Mouse (Mus musculus): ENCODE data around the gene Hspa1a.
A peak's percentile ranks its signal among the peaks of the same experiment; 100 is the strongest.
"Not testable (repeated sequence)": the region's sequence is repeated elsewhere in the genome, so short reads cannot be mapped to it uniquely, and the experiment has no call there.

Gene Hspa1a

DNA sequence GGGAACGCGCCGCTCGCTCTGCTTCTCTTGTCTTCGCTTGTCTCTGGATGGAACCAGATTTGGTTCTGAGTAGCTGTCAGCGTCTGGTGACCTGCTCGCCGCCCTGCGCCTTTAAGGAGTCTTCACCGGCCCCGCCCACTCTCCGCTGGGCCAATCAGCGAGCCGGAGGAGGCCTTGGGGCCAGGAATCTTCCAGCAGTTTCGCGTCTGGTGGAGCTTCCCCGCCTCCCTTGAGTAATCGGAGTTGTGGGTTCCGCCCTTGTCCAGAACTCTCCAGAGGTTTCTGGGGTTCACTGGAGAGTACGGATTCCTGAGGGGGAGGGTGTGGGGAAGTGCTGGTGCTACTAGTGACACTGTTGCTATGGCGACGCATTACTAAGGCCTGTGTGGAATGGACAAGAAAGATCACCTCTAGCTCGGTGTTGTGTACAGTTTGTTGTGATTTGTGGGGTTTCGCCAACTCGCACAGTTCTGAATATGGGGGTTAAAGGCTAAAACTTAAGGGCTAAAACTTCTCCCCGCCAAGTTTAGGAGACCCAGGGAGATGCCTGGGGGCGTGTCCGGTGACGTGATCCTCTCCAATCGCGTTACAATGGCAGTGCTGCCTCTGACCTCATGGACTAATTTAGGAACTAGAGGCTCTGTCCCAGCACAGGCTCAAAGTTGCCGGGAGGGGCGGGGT, at the start of gene Hspa1a, which contains the start of gene Hspa1l:
Gene Hspa1a, minus strand, starts transcription at position 88 of the 681 bp plus-strand sequence.
Gene Hspa1l, plus strand, starts transcription at position 635 of the 681 bp plus-strand sequence.
- DNase-seq, result peak; percentile 91

DNA sequence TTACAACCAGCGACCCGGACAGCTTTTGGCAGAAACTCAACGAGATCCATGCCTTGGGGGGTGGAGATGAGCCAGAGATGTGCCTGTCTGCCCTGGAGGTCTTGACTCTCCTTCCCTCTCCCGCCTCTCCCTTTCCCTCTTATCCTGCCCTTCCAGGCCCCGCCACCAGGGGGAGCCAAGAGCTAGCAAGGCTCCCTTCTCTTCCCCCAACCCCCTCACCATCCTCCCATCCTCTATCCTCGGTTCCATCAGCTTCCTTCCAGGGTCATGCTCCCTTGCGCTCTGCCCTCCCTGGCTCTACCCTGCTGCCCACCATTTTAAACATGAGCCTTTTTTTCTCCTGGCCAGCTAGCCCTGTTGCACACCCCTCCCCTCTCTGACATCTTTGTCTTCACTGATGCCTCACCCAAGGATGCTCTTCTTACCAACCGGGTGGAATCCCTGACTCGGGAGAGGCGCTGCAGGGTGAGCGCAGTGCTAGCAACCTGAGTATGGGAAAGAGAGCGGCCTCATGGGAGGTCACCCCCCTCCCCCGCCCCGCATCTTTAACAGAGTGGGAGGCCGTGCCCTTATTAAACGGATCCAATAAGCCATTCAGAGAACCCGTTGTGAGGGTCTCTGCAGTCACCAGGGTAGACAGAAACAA, 49.3 kb upstream of the Hspa1a start:
- DNase-seq, result peak; percentile 90

DNA sequence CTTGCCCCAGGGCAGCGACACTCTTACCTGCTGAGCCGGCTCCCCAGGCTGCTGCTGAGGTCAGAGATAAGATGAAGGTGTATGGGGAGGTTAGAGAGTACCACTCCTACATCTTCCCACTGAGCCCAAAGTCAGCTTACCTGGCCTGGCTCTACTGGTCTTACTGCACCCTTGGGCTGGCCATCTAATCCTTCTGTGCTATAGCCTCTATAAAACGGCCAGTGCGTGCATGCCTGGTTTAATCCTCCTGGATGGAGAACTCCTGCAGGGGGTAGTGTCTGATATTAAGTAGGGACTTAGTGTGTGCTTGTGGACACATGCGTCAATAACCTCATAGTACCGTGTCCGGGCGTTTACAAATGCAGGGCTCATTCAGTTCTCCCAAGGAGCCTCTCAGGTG, 48.6 kb upstream of the Hspa1a start:
- DNase-seq, result no peak

DNA sequence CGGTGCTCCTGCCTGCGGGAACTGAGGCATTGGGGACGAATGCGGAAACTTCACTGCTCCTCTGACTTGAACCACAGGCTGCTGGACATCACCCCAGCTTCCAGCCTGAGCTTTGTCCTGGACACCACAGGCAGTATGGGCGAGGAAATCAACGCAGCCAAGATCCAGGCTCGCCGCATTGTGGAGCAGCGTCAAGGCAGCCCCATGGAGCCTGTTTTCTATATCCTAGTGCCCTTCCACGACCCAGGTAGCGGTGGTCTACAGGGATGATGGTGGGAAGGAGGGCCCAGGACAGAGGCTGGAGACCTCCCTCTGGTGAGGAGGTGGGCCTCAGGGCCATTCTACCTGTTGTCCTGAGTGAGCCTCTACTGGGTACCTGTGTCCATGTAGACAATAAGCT, 47.9 kb upstream of the Hspa1a start:
- DNase-seq, result no peak

DNA sequence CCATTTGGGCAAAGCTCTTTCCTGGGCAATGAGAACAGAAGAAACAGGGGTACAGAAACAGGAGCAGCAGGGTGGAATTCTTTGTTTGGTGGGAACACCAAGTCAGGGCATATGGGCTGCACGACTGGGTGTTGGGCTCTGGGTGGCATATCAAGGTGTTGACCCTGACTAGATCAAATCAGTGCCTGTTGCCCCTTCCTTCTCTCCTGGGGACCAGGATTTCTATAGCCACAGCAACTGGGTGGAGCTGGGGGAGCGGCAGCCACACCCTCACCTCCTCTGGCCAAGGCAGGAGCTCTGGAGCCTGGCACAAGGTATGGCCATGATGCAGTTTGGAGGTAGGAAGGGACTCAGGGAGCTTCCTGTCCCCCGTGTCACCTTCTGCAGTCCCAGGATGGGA, 46.2 kb upstream of the Hspa1a start:
- DNase-seq, result no peak

DNA sequence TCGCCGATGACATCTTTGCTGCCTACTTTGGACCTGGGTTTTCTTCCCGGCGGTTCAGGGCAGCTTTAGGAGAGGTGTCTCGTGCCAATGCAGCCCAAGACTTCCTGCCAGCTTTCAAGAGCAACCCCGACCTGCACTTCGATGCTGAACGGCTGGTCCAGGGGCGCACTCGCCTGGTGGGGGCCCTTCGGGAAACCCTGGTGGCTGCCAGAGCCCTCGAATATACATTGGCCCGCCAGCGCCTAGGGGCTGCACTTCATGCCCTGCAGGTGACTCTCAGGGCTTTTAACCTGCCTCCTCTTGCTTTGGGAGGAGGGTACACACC, 45.7 kb upstream of the Hspa1a start:
- no peak for DNase-seq

DNA sequence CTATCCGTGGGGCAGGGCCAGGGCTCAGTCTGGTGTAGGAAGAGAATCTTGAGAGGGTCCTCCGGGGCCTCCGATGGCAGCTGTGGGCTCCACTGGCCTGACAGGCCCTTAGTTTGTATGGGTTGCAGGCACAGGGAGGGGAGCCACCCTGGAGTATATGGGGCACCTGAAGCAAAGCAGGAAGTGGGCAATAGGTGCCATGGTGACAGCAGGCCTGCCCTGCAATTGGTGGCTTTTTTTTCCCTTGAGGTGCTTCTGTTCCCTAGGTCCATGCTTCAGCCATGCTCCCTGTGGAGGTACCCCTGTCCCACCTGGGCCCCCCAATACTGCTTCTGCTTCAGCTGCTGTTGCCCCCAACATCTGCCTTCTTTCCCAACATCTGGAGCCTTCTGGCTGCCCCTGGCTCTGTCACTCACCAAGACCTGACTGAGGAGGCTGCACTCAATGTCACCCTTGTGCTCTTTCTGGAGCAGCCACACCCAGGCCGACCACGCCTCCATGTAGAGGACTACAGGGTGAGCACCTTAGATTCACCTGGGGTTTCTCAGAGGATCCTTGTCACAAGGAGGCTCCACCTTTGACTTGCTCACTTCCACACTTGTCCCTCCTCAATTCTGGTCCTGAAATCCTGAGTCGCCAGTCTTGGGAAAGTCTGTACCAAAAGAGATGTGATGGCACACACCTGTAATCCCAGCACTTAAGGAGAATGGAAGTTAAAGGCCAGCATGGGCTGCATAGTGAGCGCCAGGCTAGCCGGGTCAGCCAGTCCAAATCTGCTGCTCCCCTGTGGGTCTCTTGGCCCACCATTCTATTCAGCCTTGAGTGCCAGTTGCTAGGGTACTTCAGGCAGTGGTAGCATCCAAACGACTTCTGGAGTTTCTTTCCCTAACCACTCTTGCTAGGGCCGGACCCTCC, 45.1 kb upstream of the Hspa1a start:
- no peak for DNase-seq

DNA sequence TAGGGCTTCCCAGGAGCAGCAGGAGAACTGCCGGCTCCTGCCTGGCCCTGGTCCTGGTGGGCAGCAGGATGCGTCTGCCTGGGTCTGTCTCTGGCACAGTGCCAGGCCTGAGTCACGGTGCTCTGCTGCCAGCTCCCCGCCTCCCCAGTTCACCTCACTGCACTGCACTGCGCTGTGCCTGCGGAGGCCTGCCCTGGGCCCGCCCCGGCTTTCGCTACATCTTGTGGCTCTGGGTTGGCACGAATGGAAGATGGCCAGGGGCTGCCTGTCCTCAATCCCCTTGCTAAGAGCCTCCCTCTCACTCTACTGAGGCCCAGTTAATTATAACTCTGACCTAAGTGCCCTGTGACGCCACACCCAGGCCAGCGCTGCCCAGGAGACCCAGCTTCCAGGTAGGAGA, 44.4 kb upstream of the Hspa1a start, which contains the start of gene Vwa7:
Gene Vwa7, plus strand, starts transcription at position 204 of the 400 bp plus-strand sequence.
- DNase-seq, result peak; percentile 46

DNA sequence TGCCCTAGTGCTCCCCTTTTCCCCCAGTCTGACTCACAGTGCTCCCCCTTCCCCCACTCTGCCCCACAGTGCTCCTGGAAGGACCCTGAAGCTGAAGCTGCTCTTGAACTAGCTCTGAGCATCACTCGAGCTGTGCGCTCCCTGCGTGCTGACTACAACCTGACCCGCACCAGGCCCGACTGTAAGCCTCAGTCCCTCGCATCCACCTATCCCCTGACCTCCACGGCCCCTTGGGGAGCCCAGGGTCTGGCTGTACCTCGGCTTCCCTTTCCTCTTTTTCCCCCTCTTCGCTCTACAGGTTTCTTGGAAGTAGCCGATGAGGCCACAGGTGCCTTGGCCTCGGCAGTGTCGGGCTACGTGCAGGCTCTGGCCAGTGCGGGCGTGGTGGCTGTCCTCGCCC, 43.3 kb upstream of the Hspa1a start:
- no peak for DNase-seq

DNA sequence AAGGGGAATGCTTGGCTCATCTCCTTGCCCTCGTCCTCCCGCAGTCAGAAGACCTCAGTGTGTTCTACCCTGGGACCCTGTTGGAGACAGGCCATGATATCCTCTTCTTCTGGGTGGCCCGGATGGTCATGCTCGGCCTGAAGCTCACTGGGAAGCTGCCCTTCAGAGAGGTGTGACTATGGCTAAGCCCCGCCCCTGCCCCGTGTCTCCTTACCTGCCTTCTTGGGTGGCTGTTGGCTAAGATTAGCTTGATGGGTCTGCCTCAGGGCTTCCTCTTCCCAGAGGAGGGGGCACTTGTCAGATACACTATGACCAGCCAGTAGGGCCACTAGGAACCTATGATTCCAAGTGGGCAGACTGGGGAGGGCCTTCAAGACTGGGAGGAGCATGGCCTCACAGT, 41.3 kb upstream of the Hspa1a start:
- DNase-seq, result no peak

DNA sequence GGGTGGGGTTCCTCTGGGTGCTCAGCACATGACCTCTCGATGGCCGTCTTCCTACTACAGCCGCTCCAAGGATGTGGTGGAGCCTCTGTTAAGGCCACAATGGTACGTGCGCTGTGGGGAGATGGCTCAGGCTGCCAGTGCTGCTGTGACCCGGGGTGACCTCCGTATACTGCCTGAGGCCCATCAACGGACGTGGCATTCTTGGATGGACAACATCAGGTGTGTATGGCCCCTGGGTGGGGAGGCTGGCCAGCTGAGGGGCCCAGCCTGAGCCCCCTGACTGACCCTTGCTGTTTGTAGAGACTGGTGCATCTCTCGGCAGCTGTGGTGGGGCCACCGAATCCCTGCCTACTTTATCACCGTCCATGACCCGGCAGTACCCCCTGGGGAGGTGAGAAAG, 40.5 kb upstream of the Hspa1a start:
- no peak for DNase-seq

DNA sequence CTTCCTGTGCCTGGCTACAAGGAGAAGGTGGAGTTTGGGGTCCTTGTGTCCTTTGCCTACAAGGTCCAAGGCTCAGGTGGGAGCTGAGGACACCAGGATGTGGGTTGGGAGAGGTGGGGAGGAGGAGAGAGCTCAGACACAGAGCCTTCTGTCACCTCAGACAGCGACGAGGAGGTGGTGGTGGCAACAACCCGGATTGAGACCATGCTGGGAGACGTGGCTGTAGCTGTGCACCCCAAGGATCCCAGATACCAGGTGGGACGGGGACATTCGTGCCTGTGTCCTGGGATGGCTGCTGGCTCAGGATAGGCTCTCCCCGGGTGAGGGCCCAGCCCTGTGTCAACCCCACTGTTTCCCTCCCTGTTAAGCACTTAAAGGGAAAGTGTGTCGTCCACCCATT, 39.5 kb upstream of the Hspa1a start:
- DNase-seq, result no peak

DNA sequence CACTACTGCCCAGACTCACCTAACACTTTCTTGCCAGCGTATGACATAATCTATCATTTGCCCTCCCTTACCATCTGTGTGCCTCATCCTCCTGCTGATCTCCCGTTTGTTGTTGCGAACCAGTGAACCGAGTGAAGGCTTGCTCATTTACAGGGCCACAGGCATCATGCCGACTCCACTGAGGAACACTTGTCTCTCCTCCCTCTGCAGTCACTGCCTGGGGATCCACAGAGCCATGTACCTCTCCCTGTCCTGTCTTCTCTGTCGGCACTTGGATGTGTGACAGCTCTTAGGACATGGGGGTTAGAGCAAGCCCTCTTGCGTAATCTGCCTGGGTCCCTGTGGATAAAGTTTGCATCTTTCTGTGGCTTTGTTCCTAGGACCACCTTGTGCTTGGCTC, 37.6 kb upstream of the Hspa1a start:
- DNase-seq, result no peak

DNA sequence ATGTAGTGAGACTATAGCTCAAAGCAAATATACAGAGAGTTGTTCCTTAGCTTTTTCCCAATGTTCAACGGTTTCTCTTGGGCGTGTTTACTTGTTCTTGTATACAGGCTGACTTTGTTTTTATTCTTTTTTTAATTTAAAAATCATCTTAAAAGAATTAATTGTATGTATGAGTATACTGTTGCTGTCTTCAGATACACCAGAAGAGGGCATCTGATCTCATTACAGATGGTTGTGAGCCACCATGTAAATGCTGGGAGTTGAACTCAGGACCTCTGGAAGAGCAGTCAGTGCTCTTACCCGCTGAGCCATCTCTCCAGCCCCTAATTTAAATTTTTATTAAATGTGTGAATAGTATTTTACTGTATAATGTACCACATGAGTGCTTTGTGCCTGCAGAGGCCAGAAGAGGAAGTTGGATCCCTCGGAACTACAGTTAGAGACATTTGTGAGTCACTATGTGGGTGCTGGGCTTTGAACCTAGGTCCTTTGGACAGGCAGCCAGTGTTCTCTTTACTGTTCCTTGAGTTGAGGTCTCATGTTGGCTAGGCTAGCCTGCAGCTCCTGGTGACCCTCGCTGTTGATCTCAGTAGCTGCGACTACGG, 35.5 kb upstream of the Hspa1a start:
- no peak for DNase-seq

DNA sequence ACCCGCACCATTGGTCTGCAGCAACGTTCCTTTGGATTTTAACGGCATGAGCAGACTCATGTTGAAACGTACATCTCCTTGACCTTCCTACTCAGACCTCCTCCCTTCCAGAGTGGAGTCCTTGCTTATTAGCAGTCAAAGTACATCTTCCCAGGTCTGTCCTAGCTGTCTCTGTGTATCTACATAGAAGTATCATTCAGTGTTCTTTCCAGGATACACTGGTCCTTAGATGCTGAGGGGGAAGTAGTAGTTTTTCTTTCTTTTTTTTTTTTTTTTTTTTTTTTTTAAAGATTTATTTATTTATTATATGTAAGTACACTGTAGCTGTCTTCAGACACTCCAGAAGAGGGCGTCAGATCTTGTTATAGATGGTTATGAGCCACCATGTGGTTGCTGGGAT, 33.9 kb upstream of the Hspa1a start:
- not testable (repeated sequence) for DNase-seq

DNA sequence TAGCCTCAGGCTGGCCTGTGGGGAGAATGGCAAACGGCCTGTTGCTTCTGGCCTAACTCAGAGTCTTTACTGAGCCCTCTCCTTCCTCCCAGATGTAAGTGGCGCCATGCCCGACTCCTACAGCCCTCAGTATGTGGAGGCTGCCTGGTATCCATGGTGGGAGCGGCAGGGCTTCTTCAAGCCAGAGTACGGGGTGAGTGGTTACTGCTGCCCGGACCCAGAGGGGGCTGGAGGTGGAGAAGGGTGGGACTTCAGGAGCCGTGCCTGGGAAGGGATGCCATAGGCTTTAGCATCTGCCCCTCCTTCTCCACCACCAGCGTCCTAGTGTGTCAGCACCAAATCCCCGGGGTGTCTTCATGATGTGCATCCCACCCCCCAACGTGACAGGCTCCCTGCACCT, 33.2 kb upstream of the Hspa1a start:
- DNase-seq, result no peak

DNA sequence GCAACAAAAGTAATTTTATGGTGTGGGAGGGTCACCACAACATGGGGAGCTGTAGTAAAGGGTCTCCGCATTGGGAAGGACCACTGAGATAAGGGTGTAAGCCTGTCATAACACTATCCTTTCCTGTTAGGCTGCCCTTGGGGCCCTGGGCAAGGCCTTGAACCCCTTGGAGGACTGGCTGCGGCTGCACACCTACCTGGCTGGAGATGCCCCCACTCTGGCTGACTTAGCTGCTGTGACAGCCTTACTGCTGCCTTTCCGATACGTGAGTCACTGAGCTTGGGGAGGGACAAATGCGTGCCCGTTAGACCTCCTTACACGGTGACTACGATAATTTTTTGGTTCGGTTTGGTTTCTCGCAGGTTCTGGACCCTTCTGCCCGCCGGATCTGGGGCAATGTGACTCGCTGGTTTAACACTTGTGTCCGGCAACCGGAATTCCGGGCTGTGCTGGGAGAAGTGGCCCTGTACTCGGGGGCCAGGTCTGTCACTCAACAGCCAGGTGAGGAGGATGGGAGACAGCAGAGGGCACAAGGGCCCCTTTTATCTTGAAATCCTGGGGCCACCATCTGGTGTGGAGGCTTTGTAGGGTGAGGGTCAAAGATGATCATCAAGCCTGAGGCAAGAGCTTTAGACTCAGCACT, 32.2 kb upstream of the Hspa1a start:
- no peak for DNase-seq

DNA sequence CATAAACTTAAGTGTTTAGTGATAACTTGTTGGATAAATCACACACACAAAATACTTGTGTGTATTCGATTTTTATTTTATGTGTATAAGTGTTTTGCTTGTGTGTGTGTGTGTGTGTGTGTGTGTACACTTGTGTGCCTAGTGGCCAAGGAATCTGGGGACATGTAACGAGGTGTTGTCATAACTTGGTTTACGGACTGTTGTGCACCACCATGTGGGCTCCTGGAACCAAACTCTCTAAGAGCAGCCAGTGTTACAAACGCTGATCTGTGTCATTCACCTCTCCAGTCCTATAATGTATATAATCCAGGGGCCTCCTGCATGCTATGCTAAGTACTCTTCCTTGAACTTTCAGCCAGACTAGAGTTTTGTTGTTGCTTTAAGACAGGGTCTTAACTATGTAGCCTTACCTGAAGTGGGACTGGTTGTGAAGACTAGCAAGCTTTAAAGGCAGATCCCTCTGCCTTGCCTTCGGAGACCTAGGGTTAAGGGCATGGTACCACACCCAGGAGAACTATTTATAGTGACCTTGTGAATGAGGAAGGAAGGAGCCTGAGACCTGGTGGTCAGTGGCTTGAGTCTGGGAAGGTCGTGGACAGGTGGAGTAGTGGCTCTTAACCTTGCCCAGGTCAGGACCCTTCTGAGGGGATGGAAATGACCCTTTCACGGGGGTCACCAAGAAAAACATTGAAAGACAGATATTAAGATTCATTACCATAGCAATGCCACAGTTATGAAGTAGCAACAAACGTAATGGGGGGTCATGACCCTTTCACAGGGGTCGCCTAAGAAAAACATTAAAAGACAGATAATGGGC, 31.3 kb upstream of the Hspa1a start:
- no peak for DNase-seq

DNA sequence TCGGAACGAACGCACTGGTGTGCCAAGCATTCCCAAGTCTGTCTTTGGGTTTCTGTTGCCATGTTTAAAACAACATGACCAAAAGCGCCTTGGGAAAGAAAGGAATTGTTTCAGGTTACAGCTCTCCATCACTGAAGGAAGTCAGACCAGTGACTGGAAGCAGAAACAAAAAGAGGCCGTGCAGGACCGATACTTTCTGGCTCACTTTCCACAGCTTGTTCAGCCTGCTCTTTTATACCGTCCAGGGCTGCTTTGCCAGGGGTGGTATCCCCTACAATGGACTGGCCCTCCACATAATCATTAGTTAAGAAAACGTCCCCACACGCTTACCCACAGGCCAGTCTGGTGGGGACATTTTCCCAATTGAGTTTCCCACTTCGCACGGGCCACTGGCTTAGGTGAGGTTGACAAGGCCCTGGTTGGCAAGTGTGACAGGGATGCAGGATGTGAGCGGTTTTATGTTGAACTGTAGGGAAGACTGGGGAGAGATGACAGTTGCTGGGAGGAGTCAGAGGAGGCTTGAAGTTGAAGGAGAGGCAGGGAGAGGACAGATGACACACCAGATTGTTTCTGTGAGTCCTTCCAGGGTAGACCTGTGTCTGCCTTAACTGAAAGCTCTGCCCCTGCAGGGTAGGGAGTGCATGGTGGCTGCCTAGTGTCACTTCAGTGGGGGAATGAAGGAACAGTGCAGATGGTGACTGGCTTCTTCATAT, 30.4 kb upstream of the Hspa1a start:
- no peak for DNase-seq

DNA sequence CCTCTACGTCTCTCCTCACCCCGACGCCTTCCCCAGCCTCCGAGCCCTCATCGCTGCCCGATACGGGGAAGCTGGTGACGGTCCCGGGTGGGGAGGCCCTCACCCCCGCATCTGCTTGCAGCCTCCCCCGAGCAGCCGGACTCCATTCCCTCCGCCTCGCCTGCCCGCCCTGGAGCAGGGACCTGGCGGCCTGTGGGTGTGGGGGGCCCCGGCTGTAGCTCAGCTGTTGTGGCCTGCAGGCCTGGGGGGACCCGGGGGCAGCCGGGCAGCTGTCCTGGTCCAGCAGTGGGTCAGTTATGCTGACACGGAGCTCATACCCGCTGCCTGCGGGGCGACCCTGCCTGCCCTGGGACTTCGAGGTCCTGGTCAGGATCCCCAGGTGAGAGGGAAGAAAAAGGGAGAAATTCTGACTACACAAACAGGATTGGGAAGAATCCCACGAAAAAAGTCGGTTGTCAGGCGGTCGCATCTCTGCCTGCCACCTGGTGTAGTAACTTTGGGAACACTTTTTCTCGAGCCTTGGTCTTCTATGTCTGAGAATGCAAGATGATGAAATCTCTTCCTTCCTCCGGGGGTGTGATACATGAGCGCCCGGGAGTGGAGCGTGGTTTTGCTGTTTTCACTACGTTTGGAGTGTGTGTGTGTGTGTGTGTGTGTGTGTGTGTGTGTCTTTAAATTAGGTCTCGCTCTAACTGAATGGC, 29.6 kb upstream of the Hspa1a start:
- DNase-seq, result no peak
